In genomic region chr10:82860181-82860928, GRCm38 (mm10) we compare ENCODE assay signal across 8 mouse cellular contexts. TPM values are rescaled to one million over a fixed set of nuclear protein-coding genes. Genes with fewer than 3 reads are reported as not detected.
DNase-seq lines count a peak whose midpoint lies in the region; ATAC-seq and TF ChIP-seq lines count a peak whose summit lies in the region.

No protein-coding gene starts in this region.

- under 1% methylated on average over 50 of the region's 50 CpGs for WGBS in forebrain, embryonic 12.5 days
- under 1% methylated on average over 50 of the region's 50 CpGs for WGBS in lung, embryonic 15.5 days

- peaks cover 0 to 21% of the 10 kb centered on the region in 2 experiments; a peak in 1 of 4 replicates for H3K4me1 ChIP-seq in ES-E14 (ENCODE audit: control insufficient read depth in 2 of 2, insufficient read depth in 2 of 2, low read length in 2 of 2, poor library complexity in 1 of 2)
- H3K4me1 ChIP-seq in forebrain, embryonic 12.5 days = peaks cover 31% of the 10 kb centered on the region
- H3K4me1 ChIP-seq in lung, embryonic 15.5 days = peaks cover 45% of the 10 kb centered on the region

- H3K4me2 ChIP-seq in forebrain, embryonic 12.5 days = peak overlapping the region; percentile 70
- peak overlapping the region; percentile 64 for H3K4me2 ChIP-seq in lung, embryonic 15.5 days

- intact Hi-C loops in heart, postnatal 10 days (cut with DNase I) = loop anchor here (5.0 kb wide), 3 partner anchors 48 to 163 kb away; partner anchors contain the start of genes Hcfc2 and Nfyb

- H3K27ac ChIP-seq in ES-E14 (ENCODE audit: insufficient read depth, low read depth, low read length, poor library complexity, severe bottlenecking) = peak overlapping the region; percentile 45
- peak overlapping the region; percentile 92 for H3K27ac ChIP-seq in forebrain, embryonic 12.5 days
- peak overlapping the region; percentile 95 for H3K27ac ChIP-seq in lung, embryonic 15.5 days

- peaks cover 14% of the 10 kb centered on the region; the same call in 1 of the 2 replicates for H3K36me3 ChIP-seq in ES-E14 (ENCODE audit: control insufficient read depth, insufficient read depth, low read length, poor library complexity, severe bottlenecking)
- H3K36me3 ChIP-seq in forebrain, embryonic 12.5 days (replicated peaks) = peaks cover 12% of the 10 kb centered on the region
- H3K36me3 ChIP-seq in lung, embryonic 15.5 days = peaks cover 17% of the 10 kb centered on the region

- no peaks in the 10 kb centered on the region for H3K9me3 ChIP-seq in ES-E14 (ENCODE audit: control insufficient read depth, insufficient read depth, low read depth, low read length)
- H3K9me3 ChIP-seq in forebrain, embryonic 12.5 days = no peaks in the 10 kb centered on the region
- H3K9me3 ChIP-seq in lung, embryonic 15.5 days = no peaks in the 10 kb centered on the region

- in situ Hi-C loops in ES-E14 (cut with MboI; ENCODE audit: low sequenced_read_pairs in 2 of 2, unreplicated experiment in 2 of 2) = no loop called here

- H3K27me3 ChIP-seq in forebrain, embryonic 12.5 days = no peaks in the 10 kb centered on the region
- H3K27me3 ChIP-seq in lung, embryonic 15.5 days = no peaks in the 10 kb centered on the region

- H3K4me3 ChIP-seq in ES-E14 (ENCODE audit: insufficient read depth in 1 of 2, low read depth in 1 of 2, low read length in 2 of 2, poor library complexity in 1 of 2, severe bottlenecking in 1 of 2) = peak overlapping the region; percentile 73 to 85
- H3K4me3 ChIP-seq in forebrain, embryonic 12.5 days (replicated peaks) = peak overlapping the region; percentile 66
- peak overlapping the region; percentile 81 for H3K4me3 ChIP-seq in lung, embryonic 15.5 days

- peak; percentile 67 for ATAC-seq in forebrain, embryonic 12.5 days (ENCODE audit: low FRiP score)
- ATAC-seq in lung, embryonic 15.5 days (ENCODE audit: borderline replicate concordance, extremely low read depth, low FRiP score, low TSS enrichment) = peak; percentile 57; the same call in 1 of the 2 replicates
- ATAC-seq in neutrophil, adult 5-6 weeks (ENCODE audit: extremely low read depth, insufficient number of reproducible peaks, low FRiP score, poor library complexity, severe bottlenecking) = peak; percentile 57

- DNase-seq in ES-E14 (ENCODE audit: low read depth, low spot score) = peak; percentile 34
- peak; percentile 71 for DNase-seq in c-Kit-positive CD71-positive TER-119-positive erythroid progenitor cells, embryonic 14.5 days (ENCODE audit: low spot score)
- peak; percentile 79 to 82 for DNase-seq in heart, postnatal 10 days
- peak; percentile 87 to 91 for DNase-seq in kidney, postnatal 36 days
- DNase-seq in testis, postnatal 14 days (ENCODE audit: low spot score) = peak; percentile 59

- H3K9ac ChIP-seq in ES-E14 (ENCODE audit: insufficient read depth, low read depth, low read length, poor library complexity, severe bottlenecking) = peak overlapping the region; percentile 87
- H3K9ac ChIP-seq in forebrain, embryonic 12.5 days = peak overlapping the region; percentile 87
- peak overlapping the region; percentile 73 for H3K9ac ChIP-seq in lung, embryonic 15.5 days

TF ChIP-seq in ES-E14, 5 proteins besides CTCF, POLR2A, EP300 and RAD21:
- TF ChIP-seq ZNF384 (IDR thresholded peaks at IDR 0.05; ENCODE audit: low read depth, low read length) (no peak), CHD2 (IDR thresholded peaks at IDR 0.05; ENCODE audit: low read depth, low read length) (no peak), HCFC1 (IDR thresholded peaks at IDR 0.05; ENCODE audit: borderline replicate concordance, insufficient read depth, low read length) (no peak), MAFK (IDR thresholded peaks at IDR 0.05; ENCODE audit: insufficient read depth, low read depth, low read length) (no peak), ZC3H11A (IDR thresholded peaks at IDR 0.05; ENCODE audit: borderline replicate concordance, low read depth, low read length) (no peak)

RNA-seq across cellular contexts. Expression of gene Eid3, which starts 6.1 kb away (rescaled TPM):
- 8.9 and 9.3 TPM in 2 replicates for total RNA-seq in ES-E14 (2012; rRNA removed)
- 0.90 and 1.2 TPM in 2 replicates for polyA plus RNA-seq in forebrain, embryonic 12.5 days (2016; fragmentation: Nextera tagmentation; extraction: Ambion mirVana)
- 1 to 10 TPM in 1 of 2 experiments, under 1 TPM in 1; 0.60 to 1.8 TPM for total RNA-seq in heart, postnatal 10 days (2021)
- polyA plus RNA-seq in lung, embryonic 15.5 days (2015; fragmentation: Nextera tagmentation; extraction: Ambion mirVana) = 0.24 and 0.56 TPM in 2 replicates
- 9.2 and 11.4 TPM in 2 replicates for total RNA-seq in neutrophil, adult 5-6 weeks (2017)

RNA-seq across cellular contexts. Expression of gene Txnrd1, which starts 26.6 kb away (rescaled TPM):
- total RNA-seq in ES-E14 (2012; rRNA removed) = 107 and 167 TPM in 2 replicates
- polyA plus RNA-seq in forebrain, embryonic 12.5 days (2016; fragmentation: Nextera tagmentation; extraction: Ambion mirVana) = 183 and 206 TPM in 2 replicates
- total RNA-seq in heart, postnatal 10 days (2021) = 10 to 100 TPM; 51.2 TPM
- polyA plus RNA-seq in lung, embryonic 15.5 days (2015; fragmentation: Nextera tagmentation; extraction: Ambion mirVana) = 118 and 123 TPM in 2 replicates
- 35.6 and 42.0 TPM in 2 replicates for total RNA-seq in neutrophil, adult 5-6 weeks (2017)

Comparison
In these comparisons a context has a peak if more than half of its experiments do, and no peak if none do; other contexts are left out.
1. Peak in every context shown above with its lines: DNase-seq, ATAC-seq, H3K4me3 ChIP-seq and H3K27ac ChIP-seq.
2. DNase-seq: peak in every context shown above with its lines; median percentile 89 in kidney, postnatal 36 days; 80 in heart, postnatal 10 days; 71 in c-Kit-positive CD71-positive TER-119-positive erythroid progenitor cells, embryonic 14.5 days; 59 in testis, postnatal 14 days; 34 in ES-E14.
3. H3K27ac ChIP-seq: peak in every context shown above with its lines; median percentile 95 in lung, embryonic 15.5 days; 92 in forebrain, embryonic 12.5 days; 45 in ES-E14.